Mouse (Mus musculus) heart, postnatal 25 days (tissue): Measurements from ENCODE around the gene Lpcat1. TPM values are rescaled to one million over a fixed set of nuclear protein-coding genes. Genes with fewer than 3 reads are reported as not detected.

Experiments
- DNase-seq: peaks from one replicate; pipeline ENCODE4 v3.0.0; 2022; ENCODE audit warnings: low spot score
- intact Hi-C: fragments of 180-260 bp; cut with DNase I; formaldehyde crosslinking; loops from one replicate; pipeline ENCODE4 v1.15.1; 2025
- total RNA-seq, 2 experiments: library from RNA; stranded (reverse); gene quantifications; 2 replicates each; pipeline ENCODE4 v1.2.3; 2021

Gene Lpcat1
- total RNA-seq: 1 to 10 TPM; 7.6 to 8.4 TPM

DNA sequence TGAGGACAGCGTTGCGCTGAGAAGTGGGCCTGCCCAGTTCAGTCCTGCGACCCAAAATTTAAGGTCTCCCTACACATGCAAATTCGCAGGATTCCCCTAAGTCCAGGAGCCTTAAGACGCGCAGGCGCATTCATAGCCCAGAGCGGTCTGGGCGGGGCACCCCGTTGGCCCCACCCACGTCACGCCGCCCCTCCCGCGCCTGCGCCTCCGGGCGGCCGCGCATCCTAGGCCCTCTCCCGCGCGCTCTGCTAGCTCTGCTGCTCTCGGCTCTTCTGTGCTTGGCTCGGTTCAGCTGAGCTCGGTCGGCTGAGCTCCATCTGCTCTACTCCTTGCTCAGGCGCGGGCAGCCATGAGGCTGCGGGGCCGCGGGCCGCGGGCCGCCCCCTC lies at the start of gene Lpcat1:
Gene Lpcat1, plus strand, starts transcription at position 164 of the 387 bp plus-strand sequence.
- DNase-seq: peak; percentile 72
- intact Hi-C loops: no loop called here

DNA sequence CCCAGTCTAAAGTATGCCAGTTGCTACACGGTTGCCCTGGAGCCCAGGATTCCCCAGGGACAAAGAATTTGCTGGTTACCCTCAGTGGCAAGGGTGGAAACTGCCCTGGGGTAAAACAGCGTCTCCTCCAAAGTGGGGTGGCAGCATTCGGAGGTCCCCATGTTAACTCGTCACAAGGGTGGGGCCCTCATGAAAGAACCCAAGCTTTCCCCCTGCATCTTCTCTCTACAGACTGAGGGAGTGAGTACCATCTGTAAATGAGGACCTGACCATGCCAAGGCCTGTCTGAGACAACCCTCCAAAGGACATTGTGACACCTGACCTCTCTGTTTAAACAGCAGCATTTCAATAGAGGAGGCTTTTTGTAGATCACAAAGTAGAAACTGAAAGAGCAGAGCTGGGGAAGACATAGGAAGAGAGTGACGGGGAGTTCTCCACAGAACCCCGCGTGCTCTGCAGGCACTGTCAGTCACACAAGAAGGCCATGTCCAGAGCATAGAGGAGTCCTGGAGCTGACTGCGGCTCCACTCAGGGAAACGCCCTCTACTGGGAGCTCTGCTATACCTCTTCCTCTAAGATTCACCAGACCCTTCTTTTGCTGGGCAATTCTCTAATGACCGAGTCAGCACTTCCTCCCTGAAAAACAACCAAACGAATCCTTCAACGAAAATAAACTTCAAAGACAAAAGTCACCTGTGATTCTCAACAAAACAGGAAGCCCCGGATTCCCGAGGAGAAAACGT lies 49.3 kb upstream of the Lpcat1 start:
- intact Hi-C loops: no loop called here

DNA sequence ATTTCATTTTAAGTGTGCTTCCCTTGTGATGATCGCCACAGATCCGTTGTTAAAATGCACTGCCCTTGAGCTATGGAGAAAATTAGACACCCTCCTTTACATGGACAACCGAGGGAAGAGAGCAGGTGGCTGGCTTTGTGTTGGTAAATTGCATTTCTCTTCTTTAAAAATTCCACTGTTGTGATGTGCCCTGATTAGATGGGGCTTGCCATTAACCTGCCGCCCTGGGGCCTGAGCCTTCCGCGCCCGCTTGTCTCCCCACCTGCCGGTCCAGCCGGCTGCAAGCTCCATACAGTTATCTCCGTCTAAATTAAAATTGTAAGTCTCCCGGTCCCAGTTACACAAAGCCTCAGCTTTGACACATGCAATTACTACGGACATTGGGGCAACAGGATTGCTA lies 48.7 kb upstream of the Lpcat1 start:
- no peak for DNase-seq

More for the DNA sequence above, 49.3 kb upstream of the Lpcat1 start:
- no peak for DNase-seq

DNA sequence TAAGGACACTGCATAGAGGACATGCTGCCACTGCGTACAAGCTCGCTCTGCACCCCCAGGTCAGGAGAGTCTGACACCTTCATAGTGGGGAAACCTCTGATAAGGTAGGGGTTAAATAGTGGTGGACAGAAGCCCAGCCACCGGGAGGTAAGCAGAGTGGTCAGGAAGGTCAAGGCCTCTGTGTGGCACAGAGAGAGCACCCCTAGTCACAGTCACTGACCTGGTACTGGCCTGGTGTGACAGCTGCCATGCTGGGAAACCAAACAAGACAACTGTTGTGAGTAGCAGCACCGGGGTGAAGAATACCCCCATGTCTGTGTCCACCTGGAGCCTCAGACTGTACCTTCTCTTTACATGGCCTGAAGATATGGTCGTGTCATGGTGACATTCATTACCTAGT lies 47.8 kb upstream of the Lpcat1 start:
- intact Hi-C loops: no loop called here
- no peak for DNase-seq

More for the DNA sequence above, 48.7 kb upstream of the Lpcat1 start:
- intact Hi-C loops: no loop called here

DNA sequence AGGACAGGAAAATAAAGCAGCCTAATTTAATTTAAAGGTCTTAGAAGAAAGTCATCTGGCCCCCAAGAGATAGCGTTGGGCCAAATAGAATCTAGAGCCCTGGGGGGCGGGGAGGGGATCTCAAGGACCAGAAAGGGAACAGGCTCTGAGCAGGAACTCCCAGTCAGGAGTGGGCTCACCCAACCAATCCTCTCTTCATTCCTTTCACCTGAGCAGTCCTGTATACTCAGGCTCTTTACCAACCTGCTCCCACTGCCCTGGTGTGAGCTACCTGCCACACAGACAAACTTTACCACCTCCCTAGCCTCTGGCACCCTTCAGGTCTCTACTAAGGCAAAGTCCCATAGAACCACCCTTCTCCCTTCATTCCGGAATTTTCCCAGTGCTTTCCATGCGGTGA lies 44.0 kb upstream of the Lpcat1 start:
- no peak for DNase-seq
- intact Hi-C loops: no loop called here

DNA sequence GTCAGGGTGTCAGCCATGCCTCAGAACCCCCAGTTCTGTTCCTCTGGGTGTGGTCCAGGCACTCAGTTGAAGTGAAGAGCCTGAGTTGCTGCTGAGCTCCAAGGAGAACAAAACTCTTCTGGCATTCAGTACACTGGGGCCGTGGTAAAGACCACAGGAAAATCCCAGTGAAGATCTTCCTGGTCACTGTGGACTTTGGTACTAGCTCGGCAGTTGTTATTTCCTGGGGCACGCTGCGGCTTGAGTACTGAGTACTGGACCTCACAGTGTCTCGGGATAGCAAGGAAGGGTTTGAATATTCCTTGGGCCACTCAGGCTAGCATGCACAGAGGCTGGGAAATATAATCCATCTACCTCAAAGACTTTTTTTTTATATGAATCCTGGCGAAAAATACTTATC lies 42.0 kb upstream of the Lpcat1 start:
- intact Hi-C loops: loop anchor here (5.0 kb wide), 1 partner anchor 192 kb away; no protein-coding TSS in a partner anchor
- DNase-seq: no peak

DNA sequence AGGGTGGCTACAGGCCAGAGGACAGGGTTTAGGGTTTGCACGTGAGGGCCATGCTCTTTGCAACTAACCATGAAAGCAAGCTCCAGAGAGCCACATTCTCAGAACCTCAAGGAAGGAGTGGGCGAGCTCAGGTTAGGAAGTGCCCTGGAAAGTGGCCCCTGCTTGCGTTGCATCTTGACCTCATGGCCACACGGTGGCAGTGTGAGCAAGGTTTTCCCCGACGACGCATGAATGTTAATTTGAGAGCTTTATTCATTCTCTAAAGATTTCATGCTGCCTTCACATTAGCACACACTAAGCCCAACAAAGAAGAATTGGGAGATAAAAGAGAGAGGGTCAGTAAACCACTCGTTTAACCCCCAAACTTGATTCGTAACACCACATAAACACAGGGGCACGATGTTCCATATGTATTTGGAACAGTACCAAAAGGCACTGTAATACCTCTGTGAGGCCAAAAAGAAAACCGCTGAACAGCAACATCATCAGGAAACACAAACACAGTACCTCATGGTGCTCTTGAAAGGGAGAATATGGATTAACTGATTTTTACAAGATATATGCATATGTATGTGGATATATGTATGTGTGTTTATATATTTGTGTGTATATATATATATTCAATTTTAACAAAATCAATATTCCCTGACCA lies 41.0 kb upstream of the Lpcat1 start:
- intact Hi-C loops: loop anchor here (1.0 to 5.0 kb wide), 3 partner anchors 39 to 191 kb away; no protein-coding TSS in a partner anchor

DNA sequence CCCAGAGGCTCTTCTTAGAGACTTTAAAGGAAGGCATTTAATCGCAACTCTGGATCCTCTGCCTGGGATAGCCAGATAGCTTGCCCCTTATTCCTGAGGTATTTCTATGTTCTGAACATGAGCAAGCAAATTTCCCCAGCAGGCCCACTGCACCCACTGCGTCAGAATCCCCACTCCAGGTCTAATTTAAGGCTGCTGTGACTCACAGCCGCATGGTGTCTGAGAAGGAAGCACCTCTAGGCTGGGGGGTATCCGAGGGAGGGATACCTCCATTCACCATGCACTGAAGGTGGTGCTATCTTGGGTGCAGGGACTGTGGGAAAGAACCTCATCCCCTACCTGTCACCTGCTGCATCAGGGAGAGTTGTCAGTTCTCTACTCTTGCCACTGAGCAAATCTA lies 40.4 kb upstream of the Lpcat1 start:
- no peak for DNase-seq
- intact Hi-C loops: loop anchor here (1.0 to 5.0 kb wide), 3 partner anchors 38 to 191 kb away; no protein-coding TSS in a partner anchor

More for the DNA sequence above, 41.0 kb upstream of the Lpcat1 start:
- DNase-seq: no peak

DNA sequence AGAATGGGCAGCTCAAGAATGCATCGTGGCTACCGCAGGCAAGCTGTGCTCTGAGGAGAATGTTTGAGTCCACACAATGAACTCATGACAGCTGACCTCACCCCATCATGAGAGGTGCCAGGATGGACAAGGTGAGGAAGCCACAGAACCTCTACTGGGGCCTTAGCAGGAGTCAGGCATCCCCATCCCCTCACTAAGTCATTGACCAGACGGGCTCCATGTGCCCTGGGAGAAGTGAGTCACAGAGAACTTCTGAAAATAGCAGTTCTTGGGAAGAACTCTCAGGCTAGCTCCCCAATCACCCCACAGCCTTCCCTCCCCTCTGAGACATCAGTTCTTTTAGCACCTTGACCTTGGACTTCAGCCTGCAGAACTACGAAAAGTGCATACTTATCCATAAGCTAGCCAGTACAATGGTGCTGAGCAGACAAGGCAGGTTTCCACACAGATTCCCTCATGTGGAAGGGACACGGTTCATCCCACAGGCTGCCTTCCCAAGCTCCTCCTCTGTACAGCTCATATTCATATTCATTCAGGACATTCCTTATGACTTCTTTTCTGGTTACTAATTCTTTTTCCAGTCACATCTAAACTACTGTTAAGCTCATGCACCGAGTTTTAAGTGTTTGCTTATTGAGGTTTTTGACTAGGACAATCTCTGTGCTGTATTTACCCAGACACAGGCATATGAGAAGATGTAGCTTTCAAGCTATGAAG lies 37.2 kb upstream of the Lpcat1 start:
- no peak for DNase-seq
- intact Hi-C loops: loop anchor here (5.0 kb wide), 1 partner anchor 188 kb away; no protein-coding TSS in a partner anchor

DNA sequence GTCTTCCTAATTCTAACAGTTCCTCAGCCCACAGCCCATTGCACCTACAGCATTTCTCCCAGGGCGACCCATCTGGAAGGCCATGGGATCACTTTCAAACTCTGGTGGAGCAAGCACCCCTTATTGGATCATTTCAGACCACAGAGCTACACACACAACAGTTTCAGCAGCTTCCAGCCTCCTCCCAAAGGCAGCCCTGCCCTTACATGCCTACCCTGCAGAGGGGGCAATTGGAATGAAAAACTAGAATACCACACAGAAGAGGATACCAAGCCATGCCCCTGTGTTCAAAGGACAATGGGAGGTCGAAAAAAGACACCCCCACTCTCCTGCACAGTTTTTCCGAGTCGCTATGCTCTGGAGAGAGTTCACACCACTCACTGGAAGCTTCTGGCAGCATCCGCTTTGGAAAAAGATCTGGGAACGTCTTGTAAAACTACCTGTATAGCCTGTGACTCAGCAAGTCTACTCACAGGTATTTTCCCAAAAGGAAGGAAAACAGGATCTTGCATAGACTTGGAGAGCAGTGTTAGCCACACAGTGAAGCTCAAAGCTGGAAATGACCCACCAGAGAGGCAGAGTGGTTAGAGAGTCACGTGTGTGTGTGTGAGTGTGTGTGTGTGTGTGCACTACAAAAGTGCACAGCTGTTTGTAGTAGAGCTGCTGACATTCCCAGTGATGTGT lies 34.4 kb upstream of the Lpcat1 start:
- no peak for DNase-seq
- intact Hi-C loops: no loop called here

DNA sequence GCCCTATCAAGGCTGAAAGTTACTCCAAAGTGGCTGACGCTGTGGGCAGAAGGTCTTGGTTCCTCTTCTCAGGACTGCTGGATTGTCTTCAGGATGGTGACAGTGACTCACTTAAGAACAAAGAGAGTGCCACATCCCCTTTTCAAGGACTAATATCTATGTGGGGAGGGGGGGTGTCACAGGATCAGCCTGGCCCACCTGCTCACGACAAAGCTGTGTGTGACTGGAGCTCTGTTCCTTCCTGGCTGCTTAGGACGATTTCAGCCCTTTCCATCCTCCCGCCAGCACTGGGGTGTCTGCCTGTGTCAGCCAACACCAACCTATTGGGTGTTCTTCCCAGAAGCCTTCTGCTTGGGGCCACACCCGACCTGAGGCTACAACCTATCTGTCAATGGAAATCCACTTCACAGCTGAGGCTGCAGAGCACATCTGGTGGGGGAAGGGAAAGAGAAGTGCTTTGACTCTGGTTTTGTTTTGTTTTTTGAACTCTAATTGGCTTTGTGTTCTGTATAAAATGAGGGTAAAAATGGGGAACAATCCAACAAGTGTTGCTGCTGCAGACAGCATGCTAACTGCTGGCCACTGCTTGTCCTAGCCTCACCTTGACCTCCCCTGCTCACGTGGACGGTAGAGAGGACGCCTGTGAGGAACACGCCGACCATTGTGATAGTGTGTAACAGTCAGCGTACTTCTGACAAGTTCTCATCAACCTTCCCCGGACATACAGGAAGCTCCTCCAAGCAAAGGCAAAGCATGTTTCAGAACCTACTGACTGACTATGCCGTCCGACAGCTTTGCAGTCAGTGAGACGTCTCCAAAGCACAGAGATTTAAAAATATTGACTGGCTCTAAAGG lies 33.1 kb upstream of the Lpcat1 start:
- intact Hi-C loops: no loop called here
- no peak for DNase-seq

DNA sequence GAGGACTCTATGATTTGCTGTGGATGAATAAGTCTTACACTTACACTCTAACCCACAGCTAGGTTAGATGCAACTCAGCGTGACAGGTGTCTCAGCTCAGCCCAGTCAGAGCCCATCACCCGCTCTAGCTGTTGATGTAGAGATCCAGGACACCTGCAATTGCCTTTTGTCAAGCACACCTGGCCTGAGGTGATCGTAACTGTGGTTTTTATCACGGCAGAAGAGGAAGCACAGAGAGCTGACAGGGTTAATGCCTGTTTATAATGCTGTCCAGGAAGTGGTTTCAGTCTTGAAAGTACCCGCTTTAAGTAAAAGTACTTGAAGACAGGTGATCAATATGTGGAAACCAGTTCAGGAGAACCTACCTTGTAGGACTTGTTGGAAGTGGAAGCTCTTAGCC lies 32.3 kb upstream of the Lpcat1 start:
- intact Hi-C loops: no loop called here
- no peak for DNase-seq

DNA sequence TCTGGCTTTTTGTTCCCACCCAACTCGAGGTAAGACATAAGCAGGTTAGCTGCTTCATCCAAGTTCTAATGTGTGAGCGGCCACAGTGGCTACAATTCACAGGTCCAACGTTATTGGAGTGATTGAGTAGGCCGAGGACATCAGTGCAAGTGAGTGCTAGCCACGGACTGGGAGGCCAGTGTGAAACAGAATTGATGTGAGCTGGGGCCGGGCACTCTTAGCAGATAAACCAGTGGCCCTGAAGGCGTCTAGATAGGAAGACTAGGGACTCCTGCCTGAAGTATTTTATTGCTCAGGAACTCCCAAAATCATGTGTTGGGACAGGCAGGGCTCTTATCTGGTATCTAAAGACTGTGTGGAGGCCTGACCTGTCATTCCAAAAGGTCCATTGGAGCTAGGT lies 31.3 kb upstream of the Lpcat1 start:
- intact Hi-C loops: no loop called here
- DNase-seq: no peak

DNA sequence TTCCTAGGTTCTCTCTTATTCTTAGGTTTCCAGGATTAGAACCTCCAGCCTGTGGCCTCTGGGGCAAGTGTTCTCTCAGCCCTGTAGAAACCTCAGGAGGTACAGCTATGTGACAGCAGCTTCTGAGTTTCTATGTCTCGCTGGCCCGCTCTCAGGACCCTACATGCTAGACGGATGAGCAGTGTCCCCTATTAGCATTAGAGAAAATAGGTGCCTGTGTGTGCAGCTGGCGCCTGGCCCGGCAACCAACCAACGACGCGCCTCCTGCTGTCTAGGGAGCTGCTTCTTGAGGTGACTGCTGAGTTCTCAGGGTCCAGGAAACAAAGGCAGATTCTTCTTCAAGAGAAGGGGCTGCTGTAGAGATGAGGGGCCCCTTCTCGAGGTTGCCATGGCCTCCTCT lies 27.9 kb upstream of the Lpcat1 start:
- no peak for DNase-seq
- intact Hi-C loops: no loop called here

DNA sequence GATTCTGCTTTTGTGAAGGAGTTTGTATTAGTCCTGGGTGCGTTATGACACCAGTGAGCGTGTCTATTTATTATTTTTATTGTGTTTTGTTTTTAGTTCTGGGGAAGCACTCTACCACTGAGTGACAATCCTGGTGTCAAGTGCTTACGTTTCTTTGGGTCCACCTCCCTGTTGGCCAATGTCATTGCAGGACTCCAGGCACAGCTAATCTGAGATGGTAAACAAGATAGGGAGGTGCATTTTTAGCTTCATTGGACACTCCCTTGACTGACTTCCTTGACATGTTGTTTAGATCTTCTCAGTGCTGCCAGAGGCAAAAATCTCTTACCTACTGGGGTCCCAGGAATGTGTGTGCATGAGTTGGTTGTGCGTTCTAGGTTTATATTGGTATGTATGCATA lies 26.0 kb upstream of the Lpcat1 start:
- no peak for DNase-seq
- intact Hi-C loops: loop anchor here (2.0 kb wide), 1 partner anchor 28 kb away; no protein-coding TSS in a partner anchor

DNA sequence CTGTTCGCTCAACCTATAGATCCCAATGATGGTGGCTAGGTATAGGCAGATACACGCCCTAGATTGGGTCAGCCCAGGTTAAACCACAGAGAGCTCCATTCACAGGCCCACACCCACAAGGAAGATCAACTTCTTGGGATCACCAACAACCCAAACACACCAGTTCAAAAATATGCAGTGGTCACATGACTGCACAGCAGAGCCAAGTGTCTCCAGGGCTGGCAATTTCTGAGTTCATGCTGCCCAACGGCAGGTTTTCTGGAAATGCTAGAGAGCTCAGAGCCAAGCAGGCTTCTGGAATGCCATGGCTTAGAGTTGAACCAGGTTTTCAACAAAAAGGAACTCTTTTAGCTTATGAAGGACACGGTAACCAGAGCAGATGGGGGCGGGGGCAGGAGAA lies 25.3 kb upstream of the Lpcat1 start:
- intact Hi-C loops: loop anchor here (2.0 kb wide), 1 partner anchor 27 kb away; no protein-coding TSS in a partner anchor
- DNase-seq: no peak

DNA sequence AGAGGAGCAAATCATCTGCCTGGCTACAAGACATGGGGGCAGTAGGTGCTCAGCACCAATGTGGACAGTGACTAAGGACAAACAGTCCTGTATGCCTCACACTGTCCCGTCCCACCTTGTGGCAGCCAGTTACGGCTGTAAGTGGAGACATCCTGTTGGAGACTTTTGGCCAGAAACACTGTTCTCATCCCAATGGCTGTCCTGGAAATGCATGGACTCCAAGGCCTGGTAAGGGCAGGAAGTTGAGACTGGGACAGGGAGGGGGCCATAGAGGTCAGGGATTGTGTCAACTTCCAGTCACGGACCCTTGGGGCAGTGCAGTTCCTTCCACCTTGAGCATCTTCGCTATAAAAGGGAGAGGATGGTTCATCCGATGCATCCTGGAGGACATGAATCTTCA lies 24.6 kb upstream of the Lpcat1 start:
- DNase-seq: no peak
- intact Hi-C loops: no loop called here

DNA sequence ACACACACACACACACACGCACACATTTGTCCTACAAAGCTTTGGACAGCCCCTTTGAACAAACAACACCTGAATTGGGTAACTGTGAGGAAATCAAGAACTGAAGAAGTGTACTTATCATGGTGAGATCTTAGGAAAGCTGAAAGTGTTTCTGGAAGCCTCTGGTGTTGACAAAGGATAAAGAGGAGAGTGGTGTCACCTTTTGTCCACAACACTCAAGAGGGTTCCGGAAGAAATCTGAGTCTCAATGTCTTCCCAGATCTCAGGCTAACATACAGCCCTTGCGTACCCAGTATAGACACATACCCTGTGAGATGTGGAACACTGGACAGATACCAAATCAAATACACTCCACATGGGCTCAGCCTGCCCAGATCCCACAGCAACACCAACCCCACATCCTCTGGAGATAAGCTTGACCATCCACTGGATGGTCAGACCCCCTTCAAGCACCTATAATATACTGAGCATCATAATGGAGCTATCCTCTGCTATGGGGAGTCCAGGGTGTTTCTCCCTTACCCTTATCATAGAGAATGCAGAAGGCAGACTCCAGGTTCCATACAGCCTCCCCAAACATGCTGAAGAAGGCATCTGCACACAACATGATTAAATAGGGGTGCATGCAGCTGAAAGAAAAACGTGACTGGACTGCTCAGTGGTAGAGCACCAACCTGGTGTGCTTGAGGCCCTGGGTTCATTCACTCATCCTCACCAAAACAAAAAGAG lies 23.7 kb upstream of the Lpcat1 start:
- DNase-seq: no peak
- intact Hi-C loops: no loop called here

DNA sequence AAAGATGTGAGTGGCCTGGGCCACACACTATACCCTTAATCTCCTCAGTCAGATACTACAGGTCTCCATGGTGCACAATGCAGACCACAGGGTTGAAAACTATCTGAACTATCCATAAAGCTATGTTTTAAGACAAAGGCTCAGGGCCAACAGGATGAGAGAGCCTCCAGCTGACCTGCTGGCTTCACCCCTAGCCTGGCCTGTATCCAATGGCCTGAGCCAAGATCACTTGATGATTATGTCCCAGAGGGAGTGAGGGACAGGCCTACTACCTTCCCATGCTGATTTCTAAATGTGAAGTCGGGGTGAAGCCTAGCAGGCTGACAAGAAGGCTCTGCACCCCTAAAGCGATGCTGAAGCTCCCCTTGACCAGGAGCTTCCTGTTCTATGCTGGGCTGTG lies 21.9 kb upstream of the Lpcat1 start:
- peak; percentile 41 for DNase-seq
- intact Hi-C loops: no loop called here
